Mouse (Mus musculus) ovary, postnatal 36 days (tissue): ENCODE results near the gene Zdhhc14.

ENCODE experiments used
- DNase-seq: peaks from one replicate; pipeline ENCODE4 v3.0.0; 2022; ENCODE audit warnings: low spot score, mixed read lengths

Zdhhc14 gene

DNA sequence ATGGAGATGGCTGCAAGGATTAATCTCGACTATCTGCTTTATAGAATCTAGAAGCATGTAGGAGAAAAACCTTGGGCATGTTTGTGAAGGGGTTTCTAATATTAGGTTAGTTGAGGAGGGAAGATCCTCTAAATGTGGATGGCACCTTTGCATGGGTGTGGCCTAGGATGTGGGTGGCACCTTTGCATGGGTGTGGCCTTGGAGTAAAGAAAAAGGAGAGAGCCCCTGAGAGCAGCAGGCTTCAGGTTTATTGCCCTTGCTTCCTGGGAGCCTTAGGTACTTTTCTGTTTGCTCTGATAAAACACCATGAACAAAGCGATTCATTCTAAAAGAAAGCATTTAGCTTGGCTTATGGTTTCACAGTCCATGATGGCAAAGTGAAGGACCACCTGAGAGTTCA is 62.2 kb downstream of the Zdhhc14 start:
- no peak for DNase-seq

DNA sequence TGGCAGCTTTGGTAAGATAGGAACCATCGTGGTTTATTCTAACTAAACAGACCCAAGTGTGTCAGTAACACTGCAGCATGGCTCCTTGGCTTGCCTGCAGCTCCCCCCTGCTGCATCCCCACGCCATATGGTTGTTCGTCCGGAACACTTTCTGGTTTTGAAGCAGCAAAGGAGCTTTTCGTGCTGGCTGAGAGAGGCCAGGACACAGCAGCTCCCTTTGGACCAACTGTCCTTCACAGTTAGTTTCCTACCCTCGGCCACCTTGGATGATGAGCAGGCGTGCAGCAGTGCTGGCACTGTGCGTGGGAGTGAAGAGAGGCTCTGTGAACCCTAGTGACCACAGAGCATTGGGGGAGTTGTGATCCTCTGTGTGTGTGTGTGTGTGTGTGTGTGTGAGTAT is 64.2 kb downstream of the Zdhhc14 start:
- no peak for DNase-seq

DNA sequence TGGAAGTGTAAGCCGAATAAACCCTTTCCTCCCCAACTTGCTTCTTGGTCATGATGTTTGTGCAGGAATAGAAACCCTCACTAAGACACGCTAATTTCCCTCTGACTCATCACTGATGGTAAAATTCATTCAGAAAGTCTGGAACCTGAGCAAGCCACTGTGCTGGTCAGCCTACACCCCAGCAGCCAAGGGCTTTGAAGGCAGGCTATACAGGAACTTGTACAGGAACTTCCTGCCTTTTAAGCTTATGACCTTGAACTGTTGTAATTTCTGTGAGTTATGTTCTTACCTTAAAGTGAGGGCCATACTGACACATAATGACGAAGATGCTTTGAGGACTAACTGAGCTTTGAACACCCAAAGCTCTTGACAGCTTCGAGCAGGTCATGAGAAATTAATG is 67.9 kb downstream of the Zdhhc14 start:
- no peak for DNase-seq

DNA sequence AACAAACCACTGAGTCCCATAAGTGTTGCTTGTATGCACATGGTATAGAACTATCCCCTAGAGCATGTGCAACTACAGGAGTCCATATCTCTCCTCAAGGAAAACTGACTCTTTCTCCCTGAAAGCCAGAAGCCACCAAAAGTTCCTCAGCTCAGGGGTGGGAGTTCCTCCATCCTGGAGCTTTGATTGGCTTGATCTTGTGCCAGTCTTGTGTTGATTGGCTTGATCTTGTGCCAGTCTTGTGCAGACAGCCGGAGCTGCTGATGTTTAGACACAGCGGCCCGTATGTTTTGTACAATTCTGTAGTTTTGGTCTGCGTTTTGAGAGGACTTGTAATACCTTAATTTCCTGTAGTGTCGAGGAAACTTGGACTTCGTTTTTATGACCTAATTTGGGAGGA is 70.8 kb downstream of the Zdhhc14 start:
- no peak for DNase-seq

DNA sequence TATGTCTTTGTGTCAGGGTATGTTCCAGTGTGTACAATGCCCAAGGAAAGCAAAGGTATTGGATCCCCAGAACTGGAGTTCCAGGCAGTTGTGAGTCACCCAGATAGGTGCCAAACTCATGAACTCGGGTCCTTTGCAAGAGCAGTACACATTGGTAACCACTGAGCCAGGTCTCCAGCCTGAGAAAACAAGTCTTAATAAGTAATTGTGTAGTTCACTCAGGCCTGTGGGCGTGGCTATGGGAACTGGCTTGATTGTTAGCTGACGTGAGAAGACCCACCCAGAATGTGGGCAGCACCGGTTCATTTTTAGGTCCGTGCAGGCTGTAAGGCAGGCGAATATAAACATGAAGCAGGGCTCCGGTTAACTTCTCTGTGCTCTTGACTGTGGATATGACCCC is 73.6 kb downstream of the Zdhhc14 start:
- no peak for DNase-seq

DNA sequence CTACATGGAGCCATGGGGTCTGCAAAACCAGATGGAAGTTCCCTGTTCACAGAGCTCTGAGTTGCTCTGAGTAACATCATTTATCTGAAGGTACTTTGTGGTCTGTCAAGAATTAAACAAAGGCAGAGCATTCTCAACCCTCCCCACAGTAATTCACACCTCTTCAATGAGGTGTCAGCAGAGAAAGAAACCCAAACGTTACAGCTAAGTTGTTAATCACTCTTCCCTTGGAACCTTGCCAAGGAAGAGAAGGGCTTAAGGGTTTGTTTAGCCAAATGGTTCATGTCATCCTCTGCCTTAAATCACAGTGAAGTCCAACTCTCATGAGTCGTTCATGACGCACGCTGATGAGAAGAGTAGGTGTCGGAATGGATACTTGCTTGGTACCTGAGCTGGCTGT is 75.6 kb downstream of the Zdhhc14 start:
- DNase-seq, result no peak

DNA sequence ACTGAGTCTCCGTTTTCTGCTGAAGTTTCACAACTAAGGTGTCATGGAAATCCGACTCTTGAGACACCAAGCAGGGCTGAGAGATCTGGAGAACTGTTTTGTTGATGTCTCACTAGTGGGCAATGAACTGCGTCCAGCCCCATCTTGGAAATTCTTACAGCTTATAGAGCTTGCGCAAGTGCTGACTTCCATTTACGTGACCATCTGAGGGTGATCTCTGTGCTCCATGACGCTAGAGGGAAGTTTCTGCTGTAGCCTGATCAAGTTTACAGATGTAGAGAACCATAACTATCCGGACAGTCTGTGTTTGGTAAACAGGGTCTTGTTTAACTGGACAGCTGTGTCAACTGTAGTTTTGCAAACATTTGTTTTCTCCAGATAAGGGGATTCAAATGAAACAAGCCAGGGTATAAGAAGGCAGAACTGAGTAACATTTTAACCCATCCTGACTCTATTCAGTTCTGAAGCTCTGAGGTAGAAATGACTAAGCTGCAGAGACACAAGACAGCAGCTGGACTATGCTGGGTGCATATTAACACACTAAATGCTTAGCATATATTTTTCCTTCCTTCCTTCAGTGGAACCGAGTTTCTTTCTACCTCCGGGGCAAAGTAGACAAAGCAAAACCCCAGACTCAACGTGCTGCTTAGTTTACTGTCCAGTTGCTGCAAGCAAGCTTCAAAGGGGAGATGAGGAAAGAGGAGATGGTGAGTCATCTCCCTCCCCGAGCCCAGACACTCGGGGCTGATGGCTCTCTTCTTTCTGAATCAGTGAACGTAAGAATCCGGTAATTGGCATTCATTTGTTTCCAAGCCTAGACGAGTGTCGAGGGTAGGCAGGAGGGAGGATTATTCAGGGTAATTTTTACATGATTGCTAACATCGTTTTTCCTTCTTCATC is 77.0 kb downstream of the Zdhhc14 start:
- no peak for DNase-seq

DNA sequence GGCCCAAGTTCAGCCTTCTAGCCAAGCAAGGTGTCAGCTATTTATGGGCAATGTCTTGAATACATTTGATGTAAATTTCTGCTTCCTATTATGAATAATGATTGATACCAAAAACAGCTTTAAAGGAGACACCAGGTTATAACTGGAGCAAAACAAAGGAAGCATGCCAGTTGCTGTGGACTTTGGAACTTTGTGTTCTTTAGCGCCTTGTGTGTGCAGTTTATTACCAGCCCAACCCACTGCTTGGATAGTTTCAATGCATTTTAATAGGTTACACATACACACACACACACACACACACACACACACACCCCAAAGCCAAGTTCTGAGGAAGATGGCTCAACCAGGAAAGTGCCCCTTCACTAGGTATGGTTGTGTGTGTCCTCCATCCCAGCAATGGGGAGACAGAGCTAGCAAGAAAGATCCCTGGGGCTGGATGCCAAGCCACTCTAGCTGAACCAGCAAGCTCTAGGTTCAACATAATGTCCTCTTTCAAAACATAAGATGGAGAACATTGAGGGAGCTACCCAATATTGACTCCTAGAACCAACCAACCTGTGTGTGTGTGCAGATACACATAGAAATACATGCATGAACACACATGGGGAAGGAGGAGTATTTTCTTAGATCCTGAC is 79.9 kb downstream of the Zdhhc14 start:
- DNase-seq, result no peak

DNA sequence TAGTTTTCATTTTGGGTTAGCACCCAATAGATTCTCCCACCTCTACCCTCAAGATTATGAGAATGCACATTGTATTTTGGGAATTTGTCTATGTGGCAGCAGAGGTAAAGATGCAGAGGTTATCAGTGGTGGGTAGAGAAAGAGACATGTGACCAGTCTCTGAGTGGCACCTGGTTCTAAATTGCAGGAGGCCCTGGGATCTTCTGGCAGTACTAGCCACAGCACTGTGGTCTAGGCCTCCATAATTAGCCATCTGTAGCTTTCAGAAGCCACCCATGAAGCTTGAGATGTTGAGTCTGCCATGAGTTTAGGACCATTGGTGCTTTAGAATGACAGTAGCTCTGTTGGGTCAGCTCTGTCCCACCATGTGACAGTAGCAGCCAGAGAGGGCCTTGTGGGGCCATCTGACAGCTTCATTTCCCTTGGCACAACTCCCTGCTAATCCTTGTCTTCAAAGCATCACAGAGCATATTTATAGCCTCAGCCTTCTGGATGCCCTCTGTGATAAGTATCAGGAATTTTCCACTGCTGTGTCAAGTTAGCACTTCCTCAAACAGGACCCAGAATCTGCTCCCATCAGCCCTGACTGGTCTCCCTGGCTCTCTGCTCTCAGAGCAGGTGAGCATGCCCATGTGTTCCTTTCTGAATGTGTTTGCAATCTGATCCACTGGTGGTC is 80.5 kb downstream of the Zdhhc14 start:
- no peak for DNase-seq

DNA sequence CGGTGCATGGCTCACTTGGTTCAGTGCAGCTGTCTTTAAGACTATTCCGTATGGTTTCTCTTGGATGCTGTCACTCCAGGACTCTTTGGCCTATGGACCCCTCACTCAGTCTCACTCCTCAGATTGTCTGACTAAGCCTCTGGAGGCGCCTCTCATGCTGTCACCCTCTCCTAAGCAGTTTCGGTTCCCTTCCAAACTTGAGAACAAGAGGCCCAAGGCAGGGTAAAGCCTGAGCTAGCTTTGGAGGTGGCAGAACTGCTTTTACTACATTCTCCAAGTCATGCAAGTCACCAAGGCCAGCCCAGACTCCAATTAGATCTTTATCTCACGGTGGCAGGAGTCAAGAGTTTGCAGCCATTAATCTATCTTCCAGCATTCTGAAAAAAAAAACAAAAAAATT is 82.3 kb downstream of the Zdhhc14 start:
- DNase-seq, result no peak

DNA sequence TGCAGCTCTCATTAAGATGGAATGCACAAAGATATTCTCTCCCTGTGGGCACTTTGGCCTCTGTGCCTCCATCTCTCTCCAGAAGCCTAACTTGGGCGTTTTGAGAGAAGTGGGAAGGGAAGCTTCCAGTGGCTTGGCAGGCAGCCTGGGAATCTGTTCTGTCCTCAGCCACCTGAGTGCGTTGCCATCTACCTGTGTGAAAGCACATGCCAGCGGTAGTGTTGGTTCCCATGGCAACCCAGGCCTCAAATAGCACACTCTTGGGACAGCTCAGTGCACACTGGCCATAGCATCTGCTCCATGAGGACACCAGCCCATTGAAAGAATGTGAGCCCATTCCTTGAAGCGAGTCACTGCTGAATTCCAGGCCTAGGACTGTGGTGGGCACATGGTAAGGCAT is 83.2 kb downstream of the Zdhhc14 start:
- DNase-seq, result no peak

DNA sequence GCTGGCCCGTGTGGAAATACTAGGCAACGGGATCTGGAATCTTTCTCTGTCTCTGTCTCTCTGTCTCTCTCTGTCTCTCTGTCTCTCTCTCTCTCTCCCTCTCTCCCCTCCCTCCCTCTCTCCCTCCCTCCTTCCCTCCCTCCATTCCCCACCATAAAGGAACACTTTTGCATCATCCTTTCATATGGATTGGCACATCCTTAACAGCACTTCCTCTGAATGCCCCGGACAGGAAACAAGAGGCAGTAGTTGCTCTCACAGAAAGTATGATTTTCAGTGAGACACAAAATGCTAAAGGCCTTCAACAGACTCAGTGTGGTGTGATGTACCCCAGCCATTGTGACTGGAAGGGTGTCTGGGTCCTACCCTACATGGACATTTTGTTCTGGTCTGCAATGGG is 89.9 kb downstream of the Zdhhc14 start:
- DNase-seq, result no peak

DNA sequence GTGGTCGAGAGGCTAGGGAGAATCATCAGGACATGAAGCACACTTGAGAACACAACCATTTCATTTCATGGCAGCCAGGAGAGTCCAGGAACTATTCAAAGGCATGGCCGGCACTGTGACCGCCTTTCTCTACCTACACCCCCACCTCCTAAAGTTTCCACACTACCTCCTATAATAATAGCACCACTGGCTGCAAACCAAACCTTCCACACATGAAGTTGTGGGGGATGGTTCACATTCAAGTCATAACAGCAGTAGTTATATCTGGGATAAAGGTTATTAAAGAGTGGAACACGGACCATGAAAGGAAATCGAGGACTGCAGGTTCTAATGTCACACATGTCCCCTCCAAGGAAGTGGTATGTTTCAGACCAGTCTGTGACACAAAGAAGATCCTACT is 90.6 kb downstream of the Zdhhc14 start:
- DNase-seq, result no peak

DNA sequence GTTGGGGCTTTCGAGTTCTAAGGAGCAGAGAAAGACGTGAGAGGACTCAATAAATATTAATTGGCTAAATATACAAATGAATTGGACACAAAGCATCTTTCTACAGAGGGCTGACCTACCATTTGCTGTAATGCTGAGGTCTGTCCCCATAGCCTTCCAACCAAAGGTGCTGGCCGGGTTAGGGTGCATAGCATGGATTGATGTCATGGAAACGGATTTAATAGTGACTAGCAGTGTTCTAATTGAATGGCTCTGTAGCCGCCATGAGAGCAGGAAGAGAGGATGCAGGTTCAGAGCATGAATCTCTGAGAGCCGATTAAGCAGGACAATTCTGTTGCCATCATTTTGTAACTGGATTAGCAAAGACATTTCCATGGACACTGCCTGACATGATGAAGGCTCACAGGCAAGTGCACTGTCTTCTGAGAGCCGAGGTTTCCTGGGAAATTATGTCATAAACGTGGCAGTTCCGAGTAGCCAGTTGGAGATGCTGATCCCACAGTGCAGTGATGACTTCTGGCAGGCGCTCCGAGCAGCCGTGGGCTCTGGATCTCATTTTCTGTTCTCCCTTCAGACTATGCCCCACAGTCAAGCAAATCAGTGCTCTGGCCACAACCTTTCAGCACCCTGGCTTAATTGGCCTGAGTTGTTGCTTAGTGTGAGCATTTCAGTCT is 91.3 kb downstream of the Zdhhc14 start:
- no peak for DNase-seq

DNA sequence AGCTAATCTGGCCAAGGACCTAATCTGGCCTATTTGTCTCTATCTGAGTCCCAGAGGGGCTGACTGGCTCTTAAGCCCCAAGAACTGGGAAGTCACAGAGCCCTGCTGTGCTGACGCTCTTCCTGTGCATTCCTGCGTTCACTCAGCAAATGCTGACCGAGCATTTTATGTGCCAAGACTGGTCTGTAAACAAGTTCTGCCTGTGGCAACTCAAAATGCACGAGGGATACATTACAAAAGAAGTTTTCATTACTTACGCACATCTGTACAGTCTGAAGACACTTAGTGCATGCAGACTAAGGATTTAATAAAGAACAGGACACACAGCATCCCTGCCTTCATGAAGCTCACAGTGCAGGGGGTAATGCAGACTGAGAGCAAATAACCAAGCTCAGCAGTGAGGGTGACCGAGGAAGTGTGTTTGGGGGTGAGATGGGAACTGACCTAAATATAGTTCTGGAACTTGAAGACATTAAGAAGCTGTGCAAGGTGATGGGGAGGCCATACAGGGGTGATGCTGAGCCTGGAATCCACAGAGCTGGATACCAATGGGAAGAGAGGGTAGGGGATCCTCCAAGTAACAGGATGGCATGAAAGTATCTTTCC is 99.3 kb downstream of the Zdhhc14 start:
- DNase-seq, result no peak

DNA sequence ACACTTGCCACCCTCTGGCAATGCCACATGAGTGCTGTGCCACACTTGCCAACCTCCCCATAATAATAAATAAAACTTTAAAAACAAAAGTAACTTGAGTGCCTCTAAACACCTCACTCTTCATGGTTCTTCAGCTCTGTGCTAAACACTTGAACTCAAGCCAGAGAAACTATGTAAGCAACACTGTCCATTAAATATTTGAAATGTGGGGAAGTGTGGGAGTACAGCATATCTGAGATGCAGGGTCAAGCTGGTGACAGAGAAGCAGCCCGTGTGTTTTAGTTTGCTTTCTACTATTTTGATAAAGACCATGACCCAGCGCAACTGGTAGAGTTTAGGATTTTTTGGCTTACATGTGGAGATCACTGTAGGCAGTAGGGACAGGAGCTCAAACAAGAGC is 100.7 kb downstream of the Zdhhc14 start:
- no peak for DNase-seq

DNA sequence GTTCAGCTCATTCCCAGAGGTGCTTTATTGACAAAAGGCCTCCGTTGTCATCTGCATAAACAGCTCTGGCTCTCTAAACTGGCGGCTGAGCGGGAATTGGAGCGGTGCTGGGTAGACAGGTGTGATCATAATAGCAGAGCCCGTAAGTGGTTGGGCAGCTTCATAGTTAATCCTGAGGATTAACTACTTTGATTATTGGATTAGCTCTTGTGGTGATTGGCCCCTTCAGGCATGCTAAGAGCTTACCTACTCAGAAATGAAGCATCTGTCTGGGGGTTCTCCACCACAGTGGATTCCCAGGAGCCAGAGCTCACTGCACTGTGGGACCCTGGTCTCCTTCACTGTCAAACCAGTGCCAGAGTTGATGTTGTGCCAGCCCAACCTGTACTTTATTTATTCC is 102.7 kb downstream of the Zdhhc14 start:
- DNase-seq, result no peak

DNA sequence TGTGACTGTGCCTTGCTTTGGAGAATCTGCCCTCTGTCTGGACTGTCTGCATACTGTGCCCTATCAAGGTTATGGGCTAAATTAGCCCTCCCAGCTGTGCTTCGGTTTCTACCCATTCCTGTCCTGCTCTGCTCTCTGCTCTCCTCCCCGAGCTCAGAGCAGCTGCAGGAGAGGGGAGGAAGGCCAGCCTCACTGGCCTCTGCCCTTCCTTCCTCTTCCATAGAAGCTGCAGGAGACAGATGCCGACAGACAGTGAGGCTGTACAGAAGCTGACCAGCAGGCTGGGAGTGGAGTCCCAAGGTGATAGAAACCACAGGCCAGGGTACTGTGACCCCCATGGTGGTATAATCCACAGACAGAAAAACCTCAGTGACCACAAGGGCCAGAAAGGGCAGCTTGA is 104.1 kb downstream of the Zdhhc14 start:
- no peak for DNase-seq

DNA sequence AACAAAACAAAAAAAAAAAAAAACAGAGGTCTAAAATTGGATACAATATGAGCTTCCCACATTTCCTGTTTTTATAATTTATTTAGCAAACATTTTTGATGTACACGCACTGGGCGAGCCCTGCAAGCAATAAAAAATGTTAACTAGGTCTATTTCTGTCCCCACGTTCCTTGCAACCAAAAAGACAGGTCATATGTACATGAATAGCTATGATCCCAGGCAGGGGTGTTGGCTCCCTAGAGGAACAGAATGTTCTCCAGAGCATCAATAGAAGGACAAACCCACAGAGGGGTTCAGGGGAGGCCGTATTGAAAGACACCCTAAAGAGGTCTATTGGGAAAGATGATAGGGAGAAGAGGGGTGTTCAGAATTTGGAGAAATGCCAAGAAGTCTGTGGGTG is 106.6 kb downstream of the Zdhhc14 start:
- no peak for DNase-seq

DNA sequence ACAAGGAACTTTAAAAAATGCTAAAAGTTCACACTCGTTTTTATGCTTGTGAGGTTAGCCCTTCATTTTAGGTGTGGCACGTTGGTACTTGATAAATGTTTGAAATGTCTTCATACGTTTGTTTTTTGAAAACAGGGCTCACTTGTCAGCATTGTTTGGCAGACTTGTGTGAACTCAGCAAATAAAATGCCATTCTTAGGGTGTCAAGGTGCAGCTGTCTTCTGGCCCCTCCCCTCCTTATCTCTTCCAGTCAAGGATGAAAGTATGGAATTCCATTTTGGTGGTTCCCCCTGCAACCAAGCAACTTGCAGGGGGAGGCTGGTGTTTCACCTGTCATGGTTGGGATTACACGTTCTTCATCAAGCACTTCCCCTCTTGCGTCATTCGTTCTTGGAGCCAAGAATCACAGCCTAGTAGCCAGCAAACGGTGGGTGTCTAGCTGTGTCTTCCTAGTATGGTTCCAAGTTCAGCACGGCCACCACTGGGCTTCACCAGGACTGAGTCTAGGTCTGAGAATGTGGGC is 108.2 kb downstream of the Zdhhc14 start:
- DNase-seq, result no peak

DNA sequence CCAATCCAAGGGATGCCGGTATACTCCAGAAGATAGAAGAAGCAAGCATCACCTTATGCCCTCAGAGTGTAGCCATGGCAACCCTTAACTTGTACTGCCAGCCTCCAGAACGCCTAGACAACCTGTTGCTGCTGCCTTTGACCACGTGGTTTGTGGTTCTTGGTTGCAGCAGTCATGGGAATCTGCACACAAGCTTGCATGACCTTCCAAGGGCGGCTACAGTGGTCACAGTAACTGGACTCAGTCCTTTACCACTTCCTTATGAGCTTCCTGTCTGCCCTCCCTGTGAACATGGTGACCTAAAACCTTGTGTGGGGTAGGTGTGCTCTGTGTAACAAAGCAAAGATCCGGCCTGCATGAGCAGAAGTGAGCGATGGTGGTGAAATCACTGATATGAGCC is 109.6 kb downstream of the Zdhhc14 start:
- DNase-seq, result no peak

DNA sequence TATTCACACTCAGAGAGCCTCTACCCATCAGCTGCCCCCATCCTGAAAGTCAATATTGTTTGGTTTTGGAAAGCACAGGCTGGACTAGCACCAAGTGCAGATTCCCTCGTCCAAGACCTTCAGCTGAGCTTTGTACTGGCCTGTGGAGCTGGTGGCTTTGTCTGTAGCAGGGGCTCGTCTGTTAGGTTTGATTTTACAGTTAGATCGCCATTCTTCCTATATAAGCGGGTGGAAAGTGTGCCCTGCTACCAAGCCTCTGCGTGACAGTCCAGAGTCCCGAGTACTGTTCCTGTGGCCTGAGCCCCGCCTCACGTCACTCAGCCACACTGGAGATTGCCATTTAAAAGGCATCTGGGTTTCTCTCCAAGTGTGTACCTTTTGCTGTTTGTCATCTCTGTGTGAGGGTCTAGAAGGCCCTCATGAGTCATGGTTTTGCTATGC is 113.8 kb downstream of the Zdhhc14 start:
- DNase-seq, result no peak
